Mouse (Mus musculus) erythroblast, embryonic 14.5 days (primary cell): ENCODE results near the gene Btbd11.

Experiments used
- GATA1 ChIP-seq: IDR thresholded peaks from 2 replicates; pipeline ENCODE4 v1.6.1; 2012; ENCODE audit warnings: low read length, inconsistent platforms, mixed read lengths
- TAL1 ChIP-seq: IDR thresholded peaks from 3 replicates; pipeline ENCODE4 v1.6.1; 2012; ENCODE audit warnings: low read length, inconsistent platforms, mixed read lengths

GRCm38 (mm10) chr10:85502656-85503055, 116.0 kb downstream of the Btbd11 start:
- TF ChIP-seq TAL1 (no peak), GATA1 (no peak)
